Mouse (Mus musculus) bone marrow, adult 2 months (tissue): ENCODE data around the gene Dmpk.
A peak's percentile ranks its signal among the peaks of the same experiment; 100 is the strongest.

Source experiments
- CTCF ChIP-seq: fragments of 200-500 bp; IDR thresholded peaks from 2 replicates; pipeline ENCODE4 v1.5.1; 2011; ENCODE audit warnings: low read length, control low read depth; ENCODE audit not compliant: control insufficient read depth, insufficient read depth
- POLR2A ChIP-seq: fragments of 200-500 bp; IDR thresholded peaks from 2 replicates; pipeline ENCODE4 v1.6.1; 2011; ENCODE audit warnings: low read depth, mild to moderate bottlenecking, control low read depth, low read length, borderline replicate concordance; ENCODE audit not compliant: control insufficient read depth

DNA sequence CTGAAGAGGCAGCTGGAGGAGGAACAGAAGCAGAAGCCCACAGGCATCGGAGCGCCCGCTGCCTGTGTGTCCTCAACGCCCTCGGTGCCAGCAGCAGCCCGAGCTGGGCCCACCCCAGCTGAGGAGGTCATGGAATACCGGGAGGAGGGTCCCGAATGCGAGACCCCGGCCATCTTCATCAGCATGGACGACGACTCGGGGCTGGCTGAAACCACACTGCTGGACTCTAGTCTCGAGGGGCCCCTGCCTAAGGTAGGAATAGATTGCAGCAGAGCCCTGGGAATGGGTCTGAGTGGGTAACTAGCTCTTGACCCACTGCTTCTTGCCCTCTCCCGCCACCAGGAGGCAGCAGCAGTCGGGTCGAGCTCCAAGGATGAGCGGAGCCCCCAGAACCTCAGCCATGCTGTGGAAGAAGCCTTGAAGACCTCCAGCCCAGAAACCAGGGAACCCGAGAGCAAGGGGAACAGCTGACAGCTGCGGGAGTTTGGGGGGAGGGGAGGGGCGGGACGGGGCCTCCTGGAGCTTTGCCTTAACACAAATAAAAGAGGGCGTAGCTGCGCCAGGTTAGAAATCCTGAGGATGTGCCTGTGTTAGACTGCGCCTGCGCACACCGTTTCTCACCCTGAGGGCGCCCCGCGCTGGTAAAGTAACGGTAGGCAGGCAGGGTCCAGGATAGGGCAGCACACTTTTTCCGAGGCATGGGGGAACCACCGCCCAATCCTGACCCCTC, 29.4 kb upstream of the Dmpk start, which contains the start of gene Rsph6a:
- TF ChIP-seq CTCF: peak; percentile 41
- no peak for TF ChIP-seq POLR2A
